In genomic region chr6:89286700-89287428, GRCm38 (mm10) we compare ENCODE assay signal across 9 mouse cellular contexts.
DNase-seq lines count a peak whose midpoint lies in the region; ATAC-seq lines count a peak whose summit lies in the region.
"Had no signal": no experiment of that assay in that cellular context is flagged by ENCODE, and none has a peak within 500 bp of the region (broad histone marks: within the 10 kb centered on the region; RNA-seq: fewer than 3 reads in every experiment).

No protein-coding gene starts in this region.

- H3K36me3 ChIP-seq in hindbrain, embryonic 14.5 days (replicated peaks; ENCODE audit: control insufficient read depth, insufficient read depth), result no peaks in the 10 kb centered on the region
- H3K36me3 ChIP-seq: G1E had no signal

- WGBS in hindbrain, embryonic 14.5 days, result 49% methylated on average over 6 of the region's 6 CpGs

- H3K4me3 ChIP-seq in hindbrain, embryonic 14.5 days (replicated peaks; ENCODE audit: low read length), result no peak overlapping the region

- no peak overlapping the region for H3K9ac ChIP-seq in hindbrain, embryonic 14.5 days

- peak; percentile 47; the same call in 1 of the 2 replicates for ATAC-seq in hindbrain, embryonic 14.5 days (ENCODE audit: low FRiP score)

- no peaks in the 10 kb centered on the region for H3K9me3 ChIP-seq in hindbrain, embryonic 14.5 days (ENCODE audit: control insufficient read depth, low read length)

- H3K4me1 ChIP-seq in hindbrain, embryonic 14.5 days (replicated peaks; ENCODE audit: control insufficient read depth, insufficient read depth, low read length), result peaks cover 25% of the 10 kb centered on the region

- H3K27ac ChIP-seq in hindbrain, embryonic 14.5 days, result 0 out of 2 replicates have a peak overlapping the region, but pooled peaks have one; percentile 43

- H3K4me2 ChIP-seq in hindbrain, embryonic 14.5 days (replicated peaks), result no peak overlapping the region

- no peaks in the 10 kb centered on the region for H3K27me3 ChIP-seq in hindbrain, embryonic 14.5 days (ENCODE audit: control insufficient read depth, insufficient read depth, low read length)

- peak; percentile 17 to 27 for DNase-seq in frontal cortex, postnatal 36 days (ENCODE audit: low spot score in 2 of 2)
- DNase-seq in frontal cortex, postnatal 10 days (ENCODE audit: low spot score in 2 of 2), result no peak
- peak; percentile 86 for DNase-seq in ES-CJ7 (ENCODE audit: low read depth, low spot score)
- peak; percentile 11 for DNase-seq in c-Kit-positive CD71-positive TER-119-positive erythroid progenitor cells, embryonic 14.5 days (ENCODE audit: low spot score)
- peak; percentile 63 for DNase-seq in hindbrain, embryonic 14.5 days (ENCODE audit: low spot score)
- DNase-seq in lung, postnatal 36 days, result peak; percentile 86
- peak; percentile 85 for DNase-seq in retina, postnatal 7 days (ENCODE audit: low read depth, low spot score)
- no peak for DNase-seq in right cerebral cortex, postnatal 14 days

Comparison
In these comparisons a context has a peak if more than half of its experiments do, and no peak if none do; other contexts are left out.
1. DNase-seq: peak in frontal cortex, postnatal 36 days (2 of 2), ES-CJ7 (single experiment), c-Kit-positive CD71-positive TER-119-positive erythroid progenitor cells, embryonic 14.5 days (single experiment), hindbrain, embryonic 14.5 days (single experiment), lung, postnatal 36 days (single experiment) and retina, postnatal 7 days (single experiment); none in frontal cortex, postnatal 10 days (0 of 2) and right cerebral cortex, postnatal 14 days (single experiment).